Mouse (Mus musculus): ENCODE data around the gene Tex21.
"Not testable (repeated sequence)": the region's sequence is repeated elsewhere in the genome, so short reads cannot be mapped to it uniquely, and the experiment has no call there.

Gene Tex21

DNA sequence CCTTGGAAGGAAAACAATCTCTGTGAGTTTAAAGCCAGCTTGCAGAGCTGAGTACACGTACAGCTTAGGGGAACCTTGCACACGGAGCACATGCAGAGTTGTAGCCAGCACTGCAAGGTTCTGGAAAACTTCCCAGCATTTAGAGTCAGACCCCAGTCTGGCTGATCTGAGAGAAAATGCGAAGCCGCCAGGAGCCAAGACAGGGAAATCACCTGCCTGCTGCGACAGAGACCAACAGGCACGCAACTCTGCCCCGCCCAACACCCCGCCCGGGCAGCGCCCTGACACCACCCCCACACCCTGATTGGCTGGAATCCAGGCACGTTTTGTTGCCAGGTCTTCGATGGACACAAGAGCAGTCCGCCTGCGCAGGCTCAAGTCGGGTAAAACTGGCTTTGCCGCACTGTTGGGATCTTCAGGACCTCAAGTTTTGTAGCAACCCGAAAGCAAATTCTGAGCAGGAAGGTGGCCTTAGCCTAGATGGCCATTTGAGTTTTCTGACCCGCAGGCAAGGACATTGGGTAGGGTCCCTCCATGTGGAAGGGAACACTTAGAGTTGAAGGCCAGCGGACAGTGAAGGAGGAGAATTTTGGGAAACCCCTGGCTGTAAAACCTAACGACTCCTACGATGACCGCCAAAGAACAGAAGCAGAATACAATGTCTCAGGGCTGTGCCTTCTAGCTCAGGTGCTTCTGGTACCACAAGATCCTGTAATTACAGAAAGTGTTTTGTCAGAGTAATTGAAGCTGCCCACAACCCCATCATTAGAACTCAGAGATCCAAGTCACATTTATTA, 50.4 kb downstream of the Tex21 start:
- DNase-seq (ENCODE audit: low spot score in 2 of 2) = peak; percentile 65 to 78

- no peak for DNase-seq (ENCODE audit: low spot score in 2 of 2)
Observed at GRCm38 (mm10) chr12:76194526-76194925, 52.0 kb downstream of the Tex21 start.

DNA sequence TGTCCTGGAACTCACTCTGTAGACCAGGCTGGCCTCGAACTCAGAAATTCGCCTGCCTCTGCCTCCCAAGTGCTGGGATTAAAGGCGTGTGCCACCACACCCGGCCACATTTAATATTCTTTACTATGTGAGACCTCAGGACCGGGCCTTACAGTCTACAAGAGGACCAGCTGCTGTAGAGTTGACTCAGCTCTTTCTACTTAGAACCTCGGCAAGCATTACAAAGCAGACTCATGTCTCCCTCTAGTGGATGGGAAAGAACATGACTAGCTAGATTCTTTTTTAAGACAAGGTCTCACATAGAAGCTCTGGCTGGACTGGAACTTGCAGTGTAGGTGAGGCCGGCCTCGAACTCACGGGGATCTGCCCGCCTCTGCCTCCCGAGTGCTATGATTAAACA, 55.6 kb downstream of the Tex21 start:
- no peak for DNase-seq (ENCODE audit: low spot score in 2 of 2)

- peak; percentile 42 to 73 for DNase-seq (ENCODE audit: low spot score in 2 of 2)
Observed at GRCm38 (mm10) chr12:76187849-76188248, 58.7 kb downstream of the Tex21 start.

DNA sequence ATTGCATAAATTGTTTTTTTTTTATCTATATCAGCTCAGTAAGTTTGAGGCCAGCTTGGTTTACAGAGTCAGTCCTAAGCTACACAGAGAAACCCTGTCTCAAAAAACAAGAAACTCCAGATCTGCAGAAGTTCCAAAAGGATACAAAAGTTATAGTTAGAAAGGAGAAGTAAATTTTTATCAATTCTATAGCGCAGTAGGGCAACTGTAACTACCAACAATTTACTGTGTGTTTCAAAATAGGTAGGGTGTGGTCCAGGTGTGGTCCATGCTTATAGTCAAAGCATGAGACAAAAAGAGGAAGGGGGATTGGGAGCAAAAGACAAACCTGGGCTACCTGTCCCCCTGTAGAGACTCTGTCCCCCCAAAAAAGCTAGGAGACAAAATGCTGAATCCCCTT, 60.1 kb downstream of the Tex21 start:
- DNase-seq (ENCODE audit: low spot score in 2 of 2) = no peak

- no peak for DNase-seq (ENCODE audit: low spot score in 2 of 2)
Observed at GRCm38 (mm10) chr12:76185167-76185816, 61.3 kb downstream of the Tex21 start.

GRCm38 (mm10) chr12:76184271-76184670, 62.3 kb downstream of the Tex21 start:
- DNase-seq (ENCODE audit: low spot score in 2 of 2) = no peak

DNA sequence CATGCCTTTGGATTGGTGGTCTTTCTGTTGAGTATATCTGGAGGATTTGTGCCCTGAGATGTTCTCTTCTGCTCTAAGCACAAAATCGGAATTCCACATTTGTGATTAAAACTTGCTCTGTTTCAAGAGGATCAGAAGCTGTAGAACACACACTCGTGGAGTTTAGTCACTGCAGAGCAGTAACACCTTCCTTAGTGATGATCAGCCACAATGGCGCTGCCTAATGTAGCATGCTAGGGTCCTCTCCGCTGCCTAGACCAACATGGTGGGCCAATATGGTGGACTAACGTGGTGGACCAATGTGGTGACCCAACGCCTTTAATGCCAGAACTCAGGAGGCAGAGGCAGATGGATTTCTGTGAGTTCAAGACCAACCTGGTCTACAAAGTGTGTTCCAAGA, 63.7 kb downstream of the Tex21 start:
- DNase-seq (ENCODE audit: low spot score in 2 of 2) = no peak

DNA sequence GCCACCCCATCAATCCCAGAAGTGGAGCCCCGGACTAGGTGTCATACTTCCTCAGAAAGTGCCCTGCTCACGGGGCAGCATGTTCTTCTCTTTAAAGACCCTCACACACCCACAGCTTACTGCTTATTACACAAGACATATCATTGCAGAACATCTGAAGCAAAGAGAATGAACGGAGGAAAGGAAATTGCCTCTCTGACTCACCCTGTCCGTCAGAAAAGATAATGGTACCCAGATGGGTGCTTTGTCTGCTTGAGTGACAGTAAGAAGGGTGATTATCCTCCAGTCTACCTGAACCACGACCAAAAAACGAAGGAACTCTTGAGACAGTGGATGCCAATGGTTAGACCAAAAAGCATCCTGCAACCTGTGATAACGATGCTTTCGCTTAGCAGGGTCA, 65.1 kb downstream of the Tex21 start:
- no peak for DNase-seq (ENCODE audit: low spot score in 2 of 2)

GRCm38 (mm10) chr12:76180442-76180841, 66.1 kb downstream of the Tex21 start:
- DNase-seq (ENCODE audit: low spot score in 2 of 2) = no peak

DNA sequence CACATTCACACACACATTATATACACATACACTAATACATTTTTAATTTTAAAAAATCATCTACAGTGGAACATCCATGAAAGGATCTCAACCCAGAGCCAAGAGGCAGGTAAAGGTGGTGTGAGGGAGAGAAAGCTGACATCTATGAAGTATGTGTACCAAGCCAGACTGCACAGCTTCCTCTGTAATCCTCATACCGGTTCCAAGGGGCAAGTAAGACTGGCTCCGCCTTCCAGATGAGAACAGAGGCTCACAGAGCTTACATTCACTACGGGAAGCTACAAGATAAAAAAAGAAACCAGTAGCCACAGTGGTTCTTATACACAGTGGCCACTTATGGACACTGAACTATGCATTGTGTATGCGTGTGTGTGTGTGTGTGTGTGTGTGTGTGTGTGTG, 67.0 kb downstream of the Tex21 start:
- no peak for DNase-seq (ENCODE audit: low spot score in 2 of 2)

- DNase-seq (ENCODE audit: low spot score in 2 of 2) = no peak
Observed at GRCm38 (mm10) chr12:76179051-76179450, 67.5 kb downstream of the Tex21 start.

- peak; percentile 42 to 72 for DNase-seq (ENCODE audit: low spot score in 2 of 2)
Observed at GRCm38 (mm10) chr12:76177864-76178518, 68.6 kb downstream of the Tex21 start.

DNA sequence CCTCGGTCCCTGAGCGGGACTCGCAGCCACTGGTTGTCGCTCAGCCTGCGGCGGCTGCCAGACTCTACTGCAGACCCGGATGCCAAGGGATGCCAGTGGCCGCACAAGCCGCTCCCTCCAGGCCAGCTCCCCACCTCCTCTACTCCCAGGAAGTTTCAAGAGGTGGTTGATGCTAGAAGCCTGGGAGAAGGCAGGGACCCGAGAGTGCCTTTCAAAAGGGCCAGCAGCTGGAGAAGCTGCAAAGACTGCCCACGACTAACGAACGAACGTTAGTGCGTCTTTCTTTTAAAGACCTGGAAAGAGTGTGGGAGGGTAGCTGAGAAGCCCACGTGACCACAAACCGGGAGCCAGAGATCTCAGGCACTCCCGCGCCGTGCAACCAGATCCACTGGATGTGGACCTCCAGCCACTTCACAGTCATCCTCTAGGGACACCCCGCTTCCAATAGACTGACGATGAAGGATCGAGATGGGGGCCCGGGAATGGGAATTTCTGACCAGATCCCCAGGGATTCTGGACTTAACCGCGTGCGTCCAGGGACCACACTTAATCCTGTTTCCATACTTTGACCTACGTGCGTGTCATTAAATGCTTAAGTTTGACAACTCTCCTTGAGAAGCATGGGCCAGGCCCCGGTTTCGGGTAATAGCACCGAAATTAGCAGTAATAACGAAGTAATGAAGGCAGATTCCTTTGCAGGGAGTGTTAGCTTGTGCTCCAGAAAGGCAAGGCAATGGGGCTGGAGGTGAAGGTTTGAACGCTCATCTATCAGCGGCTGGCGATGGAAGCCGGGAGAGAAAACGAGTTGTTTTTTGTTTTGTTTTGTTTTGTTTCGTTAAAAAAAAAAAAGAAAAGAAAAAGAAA, 69.3 kb downstream of the Tex21 start, which contains the start of gene Esr2:
Esr2 (minus strand) TSS at position 260 of the 864 bp plus-strand sequence.
- DNase-seq (ENCODE audit: low spot score in 2 of 2) = peak; percentile 37 to 45

- DNase-seq (ENCODE audit: low spot score in 2 of 2) = no peak
Observed at GRCm38 (mm10) chr12:76165641-76166040, 80.9 kb downstream of the Tex21 start.

GRCm38 (mm10) chr12:76152389-76152788, 94.2 kb downstream of the Tex21 start:
- not testable (repeated sequence) for DNase-seq (ENCODE audit: low spot score in 2 of 2)
